Mouse (Mus musculus) bone marrow macrophage, adult 2 months (primary cell): ENCODE data around the gene Tmem222.

Experiments
- CTCF ChIP-seq: IDR thresholded peaks from 2 replicates; pipeline ENCODE4 v1.5.1; 2012; ENCODE audit warnings: low read depth, mild to moderate bottlenecking, low read length, moderate library complexity
- POLR2A ChIP-seq: IDR thresholded peaks from 2 replicates; pipeline ENCODE4 v1.6.1; 2012; ENCODE audit warnings: mild to moderate bottlenecking, low read depth, low read length, borderline replicate concordance

- TF ChIP-seq CTCF: no peak
- no peak for TF ChIP-seq POLR2A
Observed at GRCm38 (mm10) chr4:133242710-133243109, 34.9 kb downstream of the Tmem222 start.
